In the genomic region with DNA sequence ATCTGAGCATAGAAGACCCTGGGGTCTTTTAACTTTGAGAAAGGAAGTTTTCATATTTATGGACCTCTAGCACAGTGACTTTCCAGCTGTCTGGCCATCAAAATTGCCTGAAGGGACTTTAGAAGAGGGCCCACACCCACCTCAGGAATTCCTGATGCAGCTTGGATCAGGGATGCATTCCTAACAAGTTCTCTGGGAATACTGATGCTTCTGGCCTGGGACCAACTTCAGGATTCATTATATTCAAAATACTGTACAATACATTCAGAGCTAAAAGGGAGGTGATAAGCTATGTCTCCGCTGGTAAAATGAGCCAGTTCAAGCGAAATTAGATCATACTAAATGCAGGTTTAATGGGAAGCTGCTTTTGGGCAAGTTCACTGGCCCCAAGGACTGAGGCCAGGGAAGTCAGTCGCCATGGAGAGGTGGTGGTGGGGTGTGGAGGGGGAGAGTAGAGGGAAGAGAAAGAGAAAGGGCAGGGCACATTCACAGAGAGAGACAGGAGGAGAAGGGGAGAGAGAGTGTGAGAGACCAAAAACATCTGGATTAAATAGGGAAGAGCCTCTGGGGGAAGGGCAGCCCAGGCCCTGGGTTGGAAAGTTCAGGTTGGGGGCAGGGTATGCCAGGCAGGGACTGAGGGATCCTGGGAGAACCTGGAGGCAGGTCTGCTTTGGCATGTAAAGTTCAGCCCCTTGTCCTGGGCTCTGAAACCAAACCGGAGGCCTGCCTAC, we compare ENCODE assay signal across 10 mouse cellular contexts. TPM values are rescaled to one million over a fixed set of nuclear protein-coding genes. Genes with fewer than 3 reads are reported as not detected.
DNase-seq lines count a peak whose midpoint lies in the region; ATAC-seq and TF ChIP-seq lines count a peak whose summit lies in the region.
"Had no signal": no experiment of that assay in that cellular context is flagged by ENCODE, and none has a peak within 500 bp of the region (broad histone marks: within the 10 kb centered on the region; RNA-seq: fewer than 3 reads in every experiment).

No protein-coding gene starts in this region.

- peak overlapping the region; percentile 33 for H3K27ac ChIP-seq in lung, embryonic 14.5 days (ENCODE audit: low read depth)
- H3K27ac ChIP-seq in cortical plate, adult 2 months (ENCODE audit: insufficient read depth, low read length) = 0 out of 2 replicates have a peak overlapping the region, but pooled peaks have one; percentile 68
- H3K27ac ChIP-seq: midbrain, embryonic 15.5 days had no signal

- peak; percentile 86 for ATAC-seq in lung, embryonic 14.5 days (ENCODE audit: insufficient read depth)
- ATAC-seq: forebrain, embryonic 14.5 days; midbrain, embryonic 15.5 days had no signal

- no peak overlapping the region for H3K9ac ChIP-seq in lung, embryonic 14.5 days
- H3K9ac ChIP-seq: midbrain, embryonic 15.5 days had no signal

- peak; percentile 88 for DNase-seq in lung, embryonic 14.5 days
- DNase-seq in lung, adult 2 months = no peak
- DNase-seq in forelimb bud, embryonic 11.5 days (ENCODE audit: low read depth, low spot score) = peak; percentile 24
- peak; percentile 53 for DNase-seq in skeletal muscle tissue, adult 2 months (ENCODE audit: low read depth, low spot score)
- no peak for DNase-seq in layer of hippocampus, adult 11-12 months (ENCODE audit: low spot score)
- DNase-seq in adrenal gland, postnatal 10 days = no peak
- DNase-seq: thymus, adult 2 months had no signal

- peaks cover 25% of the 10 kb centered on the region for H3K4me1 ChIP-seq in lung, embryonic 14.5 days (ENCODE audit: insufficient read depth)
- no peaks in the 10 kb centered on the region for H3K4me1 ChIP-seq in lung, adult 2 months (ENCODE audit: control insufficient read depth, insufficient read depth, low read length)
- peaks cover 7% of the 10 kb centered on the region for H3K4me1 ChIP-seq in cortical plate, adult 2 months (ENCODE audit: control insufficient read depth, insufficient read depth, low read length)
- H3K4me1 ChIP-seq: midbrain, embryonic 15.5 days had no signal

- 23% methylated on average over 4 of the region's 4 CpGs for WGBS in lung, embryonic 14.5 days
- WGBS in lung, adult 2 months = 51% methylated on average over 4 of the region's 4 CpGs

- no peaks in the 10 kb centered on the region for H3K9me3 ChIP-seq in lung, embryonic 14.5 days (ENCODE audit: low read depth, low read length)
- H3K9me3 ChIP-seq: midbrain, embryonic 15.5 days had no signal

- H3K4me3 ChIP-seq in lung, embryonic 14.5 days (ENCODE audit: low read depth, low read length) = no peak overlapping the region
- no peak overlapping the region for H3K4me3 ChIP-seq in lung, adult 2 months (replicated peaks; ENCODE audit: extremely low read depth, low read depth, low read length)
- no peak overlapping the region for H3K4me3 ChIP-seq in cortical plate, adult 2 months (ENCODE audit: insufficient read depth, low read length)
- H3K4me3 ChIP-seq: midbrain, embryonic 15.5 days had no signal

- H3K36me3 ChIP-seq in lung, embryonic 14.5 days (ENCODE audit: insufficient read depth) = no peaks in the 10 kb centered on the region
- H3K36me3 ChIP-seq: midbrain, embryonic 15.5 days had no signal

- peak overlapping the region; percentile 18; the same call in 1 of the 2 replicates for H3K4me2 ChIP-seq in lung, embryonic 14.5 days
- H3K4me2 ChIP-seq: midbrain, embryonic 15.5 days had no signal

- no peaks in the 10 kb centered on the region for H3K27me3 ChIP-seq in lung, embryonic 14.5 days (ENCODE audit: insufficient read depth, low read length)
- H3K27me3 ChIP-seq: midbrain, embryonic 15.5 days had no signal

- TF ChIP-seq POLR2A in lung, adult 2 months (IDR thresholded peaks at IDR 0.05; ENCODE audit: borderline replicate concordance, extremely low read depth, low read depth, low read length) = no peak
- no peak for TF ChIP-seq POLR2A in cortical plate, adult 2 months (IDR thresholded peaks at IDR 0.05; ENCODE audit: extremely low read depth, insufficient read depth, low read length)

- no peak for TF ChIP-seq CTCF in lung, embryonic 14.5 days (IDR thresholded peaks at IDR 0.05; ENCODE audit: low read depth)
- TF ChIP-seq CTCF in lung, adult 2 months (IDR thresholded peaks at IDR 0.05; ENCODE audit: insufficient read depth, low read length) = no peak
- no peak for TF ChIP-seq CTCF in cortical plate, adult 2 months (IDR thresholded peaks at IDR 0.05; ENCODE audit: extremely low read depth, insufficient read depth, low read length)

RNA-seq across cellular contexts. Expression of a gene that starts 24.7 kb away (rescaled TPM):
- 26.2 and 26.8 TPM in 2 replicates for polyA plus RNA-seq in lung, embryonic 14.5 days (2014; fragmentation: Nextera tagmentation; extraction: Ambion mirVana)
- polyA plus RNA-seq in lung, adult 2 months (2012; rRNA removed) = 10.7 and 16.2 TPM in 2 replicates
- 25.7 and 26.5 TPM in 2 replicates for polyA plus RNA-seq in cortical plate, adult 2 months (2012; rRNA removed)
- total RNA-seq in adrenal gland, postnatal 10 days (2021) = 1 to 10 TPM; 8.0 to 9.6 TPM

Comparison
In these comparisons a context has a peak if more than half of its experiments do, and no peak if none do; other contexts are left out.
1. DNase-seq: peak in lung, embryonic 14.5 days (single experiment), forelimb bud, embryonic 11.5 days (single experiment) and skeletal muscle tissue, adult 2 months (single experiment); none in lung, adult 2 months (single experiment), layer of hippocampus, adult 11-12 months (single experiment) and adrenal gland, postnatal 10 days (single experiment).